Mouse (Mus musculus) gonadal fat pad, adult 2 months (tissue): ENCODE results near the gene Gns. TPM values are rescaled to one million over a fixed set of nuclear protein-coding genes. Genes with fewer than 3 reads are reported as not detected.
A peak's percentile ranks its signal among the peaks of the same experiment; 100 is the strongest.

Source experiments
- DNase-seq: peaks from one replicate; pipeline ENCODE4 v3.0.0-alpha.2; 2012; ENCODE audit warnings: low read depth
- polyA plus RNA-seq: library from polyadenylated mRNA; depleted of rRNA; stranded (reverse); fragments of >200 nt; gene quantifications from 2 replicates; pipeline ENCODE4 v1.2.3, GENCODE M21; 2012; rRNA removed

The Gns gene
- polyA plus RNA-seq, 1 experiment = 91.2 TPM

- no peak for DNase-seq
Measured at GRCm38 (mm10) chr10:121429981-121430682, 65.2 kb downstream of the Gns start.

- DNase-seq = no peak
Measured at GRCm38 (mm10) chr10:121430764-121431540, 66.1 kb downstream of the Gns start.

- DNase-seq = no peak
Measured at GRCm38 (mm10) chr10:121432041-121432634, 67.2 kb downstream of the Gns start.

- peak; percentile 72 for DNase-seq
Measured at GRCm38 (mm10) chr10:121432635-121433280, 67.9 kb downstream of the Gns start.

- DNase-seq = no peak
Measured at GRCm38 (mm10) chr10:121434441-121435103, 69.7 kb downstream of the Gns start.

GRCm38 (mm10) chr10:121435546-121436257, 70.8 kb downstream of the Gns start:
- no peak for DNase-seq

GRCm38 (mm10) chr10:121436258-121436645, 71.4 kb downstream of the Gns start:
- no peak for DNase-seq

- DNase-seq = no peak
Measured at GRCm38 (mm10) chr10:121436693-121437092, 71.8 kb downstream of the Gns start.

GRCm38 (mm10) chr10:121438109-121438508, 73.2 kb downstream of the Gns start:
- no peak for DNase-seq

GRCm38 (mm10) chr10:121439310-121439731, 74.4 kb downstream of the Gns start:
- DNase-seq = no peak

- DNase-seq = no peak
Measured at GRCm38 (mm10) chr10:121443791-121444190, 78.9 kb downstream of the Gns start.

GRCm38 (mm10) chr10:121444198-121444597, 79.3 kb downstream of the Gns start:
- DNase-seq = no peak

- DNase-seq = no peak
Measured at GRCm38 (mm10) chr10:121445808-121446207, 80.9 kb downstream of the Gns start.

Other genes with a start within 250 kb of the Gns start
- 7.3 and 9.3 TPM in 2 replicates for gene Tbc1d30, start 13.8 kb upstream of the Gns start, polyA plus RNA-seq
- 33.3 and 37.5 TPM in 2 replicates for gene Rassf3, start 111.3 kb downstream of the Gns start, polyA plus RNA-seq
- 15.1 and 20.3 TPM in 2 replicates for gene Tbk1, start 221.7 kb downstream of the Gns start, polyA plus RNA-seq